Mouse (Mus musculus) C2C12 (cell line): ENCODE measurements around the gene Dkk2.

Source experiments
- CTCF ChIP-seq: IDR thresholded peaks from one replicate; pipeline ENCODE4 v1.5.1; 2011; ENCODE audit not compliant: control insufficient read depth, insufficient read depth, insufficient read length
- MAX ChIP-seq: IDR thresholded peaks from one replicate; pipeline ENCODE4 v1.6.1; 2011; ENCODE audit warnings: mild to moderate bottlenecking, control low read depth
- USF1 ChIP-seq: IDR thresholded peaks from one replicate; pipeline ENCODE4 v1.6.1; 2011; ENCODE audit warnings: low read depth, mild to moderate bottlenecking, control low read depth, moderate library complexity

- TF ChIP-seq CTCF (no peak), MAX (no peak), USF1 (no peak)
Observed at GRCm38 (mm10) chr3:132103454-132103853, 18.4 kb downstream of the Dkk2 start.
